In the genomic region with DNA sequence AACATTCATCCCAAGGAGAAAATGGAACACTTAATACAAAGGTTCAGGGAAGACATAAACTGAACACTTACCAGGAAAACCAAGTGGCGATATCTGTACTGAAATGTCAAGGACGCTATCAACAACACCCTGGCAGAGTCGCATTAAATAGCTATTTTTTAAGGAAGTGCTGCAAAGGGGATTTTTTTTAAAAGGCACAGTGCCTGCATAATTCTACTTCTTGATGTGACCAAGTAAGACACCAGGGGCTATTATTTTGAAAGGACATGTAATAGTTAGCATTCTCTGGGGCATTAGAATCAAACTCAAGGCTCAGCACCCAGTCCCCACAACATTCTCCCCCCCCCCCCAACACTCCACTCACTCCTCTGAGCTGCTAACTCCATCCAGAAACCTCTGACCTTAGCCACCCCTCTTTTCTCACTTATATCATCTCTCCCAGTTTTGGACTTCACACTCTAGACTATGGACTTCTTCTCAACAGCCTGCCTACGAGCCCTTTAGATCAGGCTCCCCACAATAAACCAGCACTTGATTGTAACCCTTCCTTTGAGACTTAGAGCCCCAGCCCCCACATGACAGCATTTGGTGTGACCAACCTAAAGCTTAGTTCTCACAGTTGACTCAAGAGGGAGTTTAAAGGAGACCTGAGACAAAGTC, we compare ENCODE assay signal across 26 mouse cellular contexts. TPM values are rescaled to one million over a fixed set of nuclear protein-coding genes. Genes with fewer than 3 reads are reported as not detected.
A peak's percentile ranks its signal among the peaks of the same experiment; 100 is the strongest.
DNase-seq lines count a peak whose midpoint lies in the region; ATAC-seq and TF ChIP-seq lines count a peak whose summit lies in the region.
"Had no signal": no experiment of that assay in that cellular context is flagged by ENCODE, and none has a peak within 500 bp of the region (broad histone marks: within the 10 kb centered on the region; RNA-seq: fewer than 3 reads in every experiment).

No protein-coding gene starts in this region.

- H3K9ac ChIP-seq in intestine, embryonic 16.5 days (ENCODE audit: low read depth, low read length), result no peak overlapping the region
- H3K9ac ChIP-seq: forebrain, embryonic 12.5 days; hindbrain, embryonic 12.5 days; kidney, embryonic 15.5 days; liver, embryonic 15.5 days had no signal

- no peaks in the 10 kb centered on the region for H3K4me1 ChIP-seq in heart, embryonic 10.5 days
- H3K4me1 ChIP-seq in spleen, adult 2 months (ENCODE audit: control insufficient read depth, insufficient read depth, insufficient read length), result no peaks in the 10 kb centered on the region; the same call in 1 of the 2 replicates
- no peaks in the 10 kb centered on the region for H3K4me1 ChIP-seq in intestine, embryonic 16.5 days (ENCODE audit: control insufficient read depth, insufficient read depth, low read length)
- H3K4me1 ChIP-seq: forebrain, embryonic 12.5 days; hindbrain, embryonic 12.5 days; kidney, embryonic 15.5 days; liver, embryonic 15.5 days had no signal

- TF ChIP-seq POLR2A in spleen, adult 2 months (IDR thresholded peaks at IDR 0.05; ENCODE audit: low read depth, low read length), result no peak; the same call in 1 of the 2 replicates

- ATAC-seq in intestine, embryonic 16.5 days, result peak; percentile 60

- H3K4me3 ChIP-seq in heart, embryonic 10.5 days, result no peak overlapping the region
- H3K4me3 ChIP-seq in spleen, adult 2 months (ENCODE audit: extremely low read depth, insufficient read depth, insufficient read length), result peak overlapping the region; percentile 7; the same call in 1 of the 2 replicates
- no peak overlapping the region for H3K4me3 ChIP-seq in intestine, embryonic 16.5 days (ENCODE audit: low read length)
- H3K4me3 ChIP-seq: forebrain, embryonic 12.5 days; heart, adult 2 months; hindbrain, embryonic 12.5 days; kidney, embryonic 15.5 days; liver, embryonic 15.5 days; myocyte had no signal

- no peak overlapping the region for H3K4me2 ChIP-seq in intestine, embryonic 16.5 days (ENCODE audit: low read depth, low read length)
- H3K4me2 ChIP-seq: forebrain, embryonic 12.5 days; hindbrain, embryonic 12.5 days; kidney, embryonic 15.5 days; liver, embryonic 15.5 days had no signal

- no peaks in the 10 kb centered on the region for H3K36me3 ChIP-seq in heart, embryonic 10.5 days
- H3K36me3 ChIP-seq in spleen, adult 2 months (ENCODE audit: control insufficient read depth, insufficient read depth, low read length), result no peaks in the 10 kb centered on the region
- H3K36me3 ChIP-seq in intestine, embryonic 16.5 days (ENCODE audit: control insufficient read depth, insufficient read depth, low read length), result no peaks in the 10 kb centered on the region
- H3K36me3 ChIP-seq: forebrain, embryonic 12.5 days; hindbrain, embryonic 12.5 days; kidney, embryonic 15.5 days; liver, embryonic 15.5 days had no signal

- 74% methylated on average over 4 of the region's 4 CpGs for WGBS in heart, embryonic 10.5 days
- WGBS in spleen, adult 2 months, result 19% methylated on average over 4 of the region's 4 CpGs
- WGBS in intestine, embryonic 16.5 days, result 68% methylated on average over 4 of the region's 4 CpGs

- DNase-seq in heart, adult 18-20 months, result peak; percentile 3 to 27
- DNase-seq in heart, embryonic 10.5 days (ENCODE audit: low spot score), result no peak
- no peak for DNase-seq in spleen, adult 2 months (ENCODE audit: low read depth in 1 of 2, low spot score in 2 of 2)
- DNase-seq in spleen, adult 12 weeks (ENCODE audit: low spot score), result no peak
- no peak for DNase-seq in adipocyte (ENCODE audit: low spot score)
- DNase-seq in urinary bladder, postnatal 14 days (ENCODE audit: low spot score), result no peak
- DNase-seq: cerebellum, adult 8-10 months; gastrocnemius, postnatal 10 days; heart, adult 2 months; kidney, postnatal 4 days; lung, postnatal 10 days; midbrain, embryonic 14.5 days; right cerebral cortex, postnatal 14 days; thymus, postnatal 14 days had no signal

- TF ChIP-seq CTCF in spleen, adult 2 months (IDR thresholded peaks at IDR 0.05; ENCODE audit: extremely low read depth, insufficient read depth, insufficient read length, insufficient replicate concordance), result no peak

- no peaks in the 10 kb centered on the region for H3K9me3 ChIP-seq in heart, embryonic 10.5 days
- H3K9me3 ChIP-seq in intestine, embryonic 16.5 days (ENCODE audit: control insufficient read depth, low read length), result no peaks in the 10 kb centered on the region
- H3K9me3 ChIP-seq: forebrain, embryonic 12.5 days; hindbrain, embryonic 12.5 days; kidney, embryonic 15.5 days; liver, embryonic 15.5 days had no signal

- H3K27ac ChIP-seq in heart, embryonic 10.5 days, result no peak overlapping the region
- peak overlapping the region; percentile 35; the same call in 1 of the 2 replicates for H3K27ac ChIP-seq in spleen, adult 2 months (ENCODE audit: insufficient read depth, low read length)
- H3K27ac ChIP-seq in intestine, embryonic 16.5 days (ENCODE audit: low read length), result no peak overlapping the region
- H3K27ac ChIP-seq: forebrain, embryonic 12.5 days; heart, adult 2 months; hindbrain, embryonic 12.5 days; kidney, embryonic 15.5 days; liver, embryonic 15.5 days had no signal

- no peaks in the 10 kb centered on the region for H3K27me3 ChIP-seq in heart, embryonic 10.5 days (ENCODE audit: insufficient read depth, poor library complexity, severe bottlenecking)
- no peaks in the 10 kb centered on the region for H3K27me3 ChIP-seq in spleen, adult 2 months (ENCODE audit: control insufficient read depth, insufficient read depth, low read length)
- H3K27me3 ChIP-seq in intestine, embryonic 16.5 days (replicated peaks; ENCODE audit: control insufficient read depth, insufficient read depth, low read length), result no peaks in the 10 kb centered on the region
- H3K27me3 ChIP-seq: forebrain, embryonic 12.5 days; hindbrain, embryonic 12.5 days; kidney, embryonic 15.5 days; liver, embryonic 15.5 days had no signal

RNA-seq across cellular contexts. Expression of gene Spic, which starts 1.8 kb away (rescaled TPM):
- total RNA-seq in heart, adult 18-20 months (2021), result under 1 TPM in 1 of 2 experiments, not detected in 1; 0.90 TPM
- polyA plus RNA-seq in heart, embryonic 10.5 days (2016; fragmentation: Nextera tagmentation; extraction: Ambion mirVana), result not detected in 2 replicates
- polyA plus RNA-seq in spleen, adult 2 months (2012; rRNA removed), result 7.4 and 12.4 TPM in 2 replicates
- polyA plus RNA-seq in intestine, embryonic 16.5 days (2015; fragmentation: Nextera tagmentation; extraction: Ambion mirVana), result 0.56 and 2.1 TPM in 2 replicates
- total RNA-seq: layer of hippocampus, postnatal 10 days; left cerebral cortex, adult 8-10 months had no signal
- polyA plus RNA-seq: C2C12; embryonic facial prominence, embryonic 11.5 days; forebrain, embryonic 12.5 days; hindbrain, embryonic 12.5 days; limb, embryonic 11.5 days; midbrain, embryonic 14.5 days; myocyte; neural tube, embryonic 14.5 days had no signal

RNA-seq across cellular contexts. Expression of gene Arl1, which starts 47.6 kb away (rescaled TPM):
- total RNA-seq in heart, adult 18-20 months (2021), result 10 to 100 TPM; 91.1 to 95.7 TPM
- polyA plus RNA-seq in heart, embryonic 10.5 days (2016; fragmentation: Nextera tagmentation; extraction: Ambion mirVana), result 149 and 156 TPM in 2 replicates
- 9.0 and 11.1 TPM in 2 replicates for polyA plus RNA-seq in spleen, adult 2 months (2012; rRNA removed)
- polyA plus RNA-seq in intestine, embryonic 16.5 days (2015; fragmentation: Nextera tagmentation; extraction: Ambion mirVana), result 185 and 192 TPM in 2 replicates

Comparison
In these comparisons a context has a peak if more than half of its experiments do, and no peak if none do; other contexts are left out.
1. DNase-seq: peak in heart, adult 18-20 months (2 of 2); none in heart, embryonic 10.5 days (single experiment), spleen, adult 2 months (0 of 2), spleen, adult 12 weeks (single experiment), adipocyte (single experiment) and urinary bladder, postnatal 14 days (single experiment).
2. RNA of gene Arl1, which starts 47.6 kb away (polyA plus RNA-seq): 185 to 192 TPM in intestine, embryonic 16.5 days and 149 to 156 TPM in heart, embryonic 10.5 days; 9.0 to 11.1 TPM in spleen, adult 2 months; every median in the first group is over 10 times any median in the second.